Mouse (Mus musculus): ENCODE data around the gene Nprl2.
A peak's percentile ranks its signal among the peaks of the same experiment; 100 is the strongest.

Nprl2 gene

GRCm38 (mm10) chr9:107534408-107535202 is 7.4 kb upstream of the Nprl2 start:
- no peak for DNase-seq (ENCODE audit: low read depth, low spot score)

DNA sequence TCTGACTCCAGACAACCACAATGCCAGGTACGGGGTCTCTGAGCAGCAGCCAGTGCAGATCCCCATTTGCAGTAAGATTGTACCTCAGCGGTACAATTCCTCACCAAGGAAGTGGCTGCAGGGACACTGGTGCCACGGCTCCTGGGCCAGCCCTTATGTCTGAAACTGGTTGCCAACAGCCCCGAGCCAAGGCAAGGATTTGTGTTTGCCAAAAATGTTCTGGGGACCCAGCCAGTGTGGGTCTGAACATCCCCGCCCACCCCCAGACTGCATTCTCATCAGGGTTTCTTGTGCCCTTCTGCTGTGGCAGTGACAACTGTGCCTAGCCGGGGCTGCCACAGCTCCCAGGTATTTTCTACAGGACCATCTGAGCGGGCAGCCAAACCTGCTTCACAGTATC is 3.8 kb upstream of the Nprl2 start:
- no peak for DNase-seq (ENCODE audit: low read depth, low spot score)

DNA sequence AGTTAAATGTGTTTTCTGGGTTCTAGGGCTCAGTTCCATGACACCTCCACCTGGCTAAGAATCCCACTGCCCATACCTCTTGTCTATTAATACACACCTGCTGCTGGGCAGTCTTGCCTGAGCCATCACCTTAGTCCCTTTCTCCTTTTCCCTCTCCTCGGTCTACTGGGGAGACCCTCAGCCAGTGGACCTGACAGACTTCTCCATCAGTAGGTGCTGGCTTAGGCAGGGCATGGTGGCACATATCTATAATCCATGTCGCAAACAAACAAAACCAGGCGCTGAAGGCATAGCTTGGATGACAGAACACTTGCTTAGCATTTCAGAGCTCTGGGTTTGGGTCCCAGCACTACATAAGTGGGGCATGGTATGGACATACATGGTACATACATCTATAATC is 3.3 kb upstream of the Nprl2 start:
- DNase-seq (ENCODE audit: low read depth, low spot score) = no peak

DNA sequence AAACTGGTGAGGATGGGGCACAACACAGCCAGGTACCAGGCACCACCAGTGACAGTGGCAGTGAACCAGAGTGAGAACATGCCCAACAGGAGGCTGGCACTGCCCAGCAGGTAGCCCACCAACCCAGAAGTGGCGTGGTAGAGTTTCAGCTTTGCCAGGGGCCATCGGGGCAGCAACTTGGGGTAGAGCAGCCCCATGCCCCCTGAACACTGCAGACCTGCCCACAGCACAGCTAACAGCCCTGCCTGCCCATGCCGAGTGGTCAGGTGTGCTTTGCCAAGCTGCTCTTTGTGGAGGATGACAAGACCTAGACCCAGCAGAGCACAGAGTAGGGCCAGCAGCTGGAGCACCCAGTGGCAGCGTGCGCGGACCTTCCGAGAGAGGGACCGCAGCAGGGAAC is 2.1 kb upstream of the Nprl2 start:
- no peak for DNase-seq (ENCODE audit: low read depth, low spot score)

DNA sequence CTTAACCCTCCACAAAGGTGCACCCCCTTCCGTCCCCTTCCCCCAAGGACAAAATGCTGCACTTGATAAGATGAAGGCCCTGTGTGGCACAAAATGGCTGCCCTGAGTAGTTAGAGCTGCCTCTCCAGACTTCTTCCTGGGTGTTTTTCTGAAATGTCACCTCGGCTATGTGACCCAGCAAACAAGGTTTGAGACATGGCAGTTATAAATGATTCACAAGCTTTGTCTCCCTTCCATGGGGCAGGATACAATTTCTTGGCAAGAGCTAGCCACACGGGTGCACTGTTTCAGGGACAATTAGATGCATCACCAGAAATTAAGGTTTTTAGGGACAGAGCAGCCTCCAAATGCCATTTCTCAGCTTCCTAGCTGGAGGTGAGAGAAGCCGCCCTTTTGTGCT is 1.6 kb upstream of the Nprl2 start:
- no peak for DNase-seq (ENCODE audit: low read depth, low spot score)

DNA sequence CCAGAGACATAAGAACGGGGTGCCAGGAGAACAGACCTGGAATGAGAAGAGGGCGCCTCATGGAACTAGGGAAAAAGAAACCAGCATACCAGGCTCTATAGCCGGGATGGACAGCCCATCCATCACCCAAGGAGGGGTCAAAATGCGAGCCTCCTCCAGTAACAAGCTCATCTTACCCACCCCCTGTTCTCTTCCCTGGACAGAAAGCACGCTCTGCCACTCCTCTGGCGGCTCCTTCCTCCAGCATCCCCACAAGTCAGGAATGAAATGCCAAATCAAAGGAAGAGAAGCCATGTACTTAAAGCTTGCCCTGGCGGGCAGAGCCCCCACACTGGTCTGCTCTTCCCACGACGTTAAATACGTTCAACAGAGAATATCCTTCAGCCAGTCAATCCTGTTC is 1.0 kb upstream of the Nprl2 start:
- no peak for DNase-seq (ENCODE audit: low read depth, low spot score)

GRCm38 (mm10) chr9:107542352-107542686 is 293 bp downstream of the Nprl2 start:
- DNase-seq (ENCODE audit: low read depth, low spot score) = no peak

- DNase-seq (ENCODE audit: low read depth, low spot score) = peak; percentile 44
Measured at GRCm38 (mm10) chr9:107542721-107543120, 695 bp downstream of the Nprl2 start.

- no peak for DNase-seq (ENCODE audit: low read depth, low spot score)
Measured at GRCm38 (mm10) chr9:107543299-107543698, 1.3 kb downstream of the Nprl2 start.

DNA sequence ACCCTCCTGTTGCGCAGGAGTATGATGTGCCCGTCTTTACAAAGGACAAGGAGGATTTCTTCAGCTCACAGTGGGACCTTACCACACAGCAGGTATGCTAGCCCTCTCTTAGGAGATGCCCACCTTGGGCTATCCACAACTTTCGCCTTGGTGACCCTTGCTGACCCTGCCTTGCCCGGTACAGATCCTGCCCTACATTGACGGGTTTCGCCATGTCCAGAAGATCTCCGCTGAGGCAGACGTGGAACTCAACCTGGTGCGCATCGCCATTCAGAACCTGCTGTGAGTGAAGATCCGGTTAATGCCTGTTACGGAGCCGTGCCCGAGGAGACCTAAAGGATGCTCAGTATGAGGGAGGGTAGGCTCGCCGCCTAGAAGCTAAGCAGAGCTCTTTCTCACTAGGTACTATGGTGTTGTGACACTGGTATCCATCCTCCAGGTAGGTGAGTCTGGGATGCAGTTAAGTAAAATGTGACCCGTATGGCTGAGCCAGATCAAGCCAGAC is 2.2 kb downstream of the Nprl2 start:
- DNase-seq (ENCODE audit: low read depth, low spot score) = no peak

GRCm38 (mm10) chr9:107544729-107545128 is 2.7 kb downstream of the Nprl2 start:
- no peak for DNase-seq (ENCODE audit: low read depth, low spot score)

DNA sequence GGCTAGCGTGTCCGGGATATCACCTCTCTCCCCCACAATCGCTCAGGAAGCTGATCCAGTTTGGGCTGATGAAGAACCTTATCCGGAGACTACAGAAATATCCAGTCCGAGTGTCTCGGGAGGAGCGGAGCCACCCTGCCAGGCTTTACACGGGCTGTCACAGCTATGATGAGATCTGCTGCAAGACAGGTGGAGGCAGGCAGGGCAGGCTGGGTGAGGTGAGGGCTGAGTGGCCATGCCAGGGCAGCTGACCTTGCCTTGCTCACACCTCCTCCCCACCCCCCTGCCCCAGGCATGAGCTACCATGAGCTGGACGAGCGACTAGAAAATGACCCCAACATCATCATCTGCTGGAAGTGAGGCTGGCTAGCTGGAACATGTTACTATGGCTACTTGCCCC is 3.2 kb downstream of the Nprl2 start:
- no peak for DNase-seq (ENCODE audit: low read depth, low spot score)

DNA sequence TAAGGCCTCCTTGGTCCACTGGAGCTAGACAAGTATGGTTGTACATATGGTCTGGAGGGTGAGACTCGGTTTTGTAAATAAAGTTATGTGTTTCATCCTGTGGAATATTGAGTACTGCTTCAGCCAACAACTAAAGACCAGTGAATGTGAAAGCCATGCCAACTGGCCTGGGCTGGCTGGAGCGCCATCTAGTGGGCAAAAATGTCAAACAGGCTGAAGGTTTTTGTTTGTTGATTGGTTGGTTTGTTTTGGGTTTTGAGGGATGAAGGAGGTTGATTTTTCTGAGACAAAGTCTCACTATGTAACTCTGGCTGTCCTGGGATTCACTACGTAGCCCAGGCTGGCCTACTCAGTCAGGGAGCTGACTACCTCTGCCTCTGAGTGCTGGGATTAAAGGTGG is 3.6 kb downstream of the Nprl2 start:
- DNase-seq (ENCODE audit: low read depth, low spot score) = peak; percentile 71

DNA sequence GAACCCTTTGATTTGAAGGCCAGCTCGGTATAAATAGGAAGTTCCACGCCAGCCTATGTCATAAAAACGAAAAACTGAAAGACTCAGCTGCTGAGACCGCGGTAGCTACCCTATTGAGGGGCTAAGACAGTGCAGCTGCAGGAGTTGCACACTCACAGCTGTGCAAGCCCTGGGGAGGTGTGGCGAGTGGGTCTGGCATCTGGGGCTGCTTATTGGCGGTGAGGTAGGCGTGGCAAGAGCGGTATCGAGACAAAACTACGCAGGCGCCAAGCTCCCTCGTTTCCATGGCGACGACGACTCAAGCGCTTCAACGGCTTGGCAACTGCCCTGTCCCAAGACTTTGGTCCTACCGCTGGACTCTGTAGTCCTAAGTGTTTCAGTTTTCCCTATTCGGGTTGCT is 5.0 kb downstream of the Nprl2 start, which contains the start of gene Zmynd10:
Zmynd10 (plus strand) TSS at position 273 of the 400 bp plus-strand sequence.
- DNase-seq (ENCODE audit: low read depth, low spot score) = peak; percentile 87

GRCm38 (mm10) chr9:107547957-107548356 is 5.9 kb downstream of the Nprl2 start:
- DNase-seq (ENCODE audit: low read depth, low spot score) = no peak

GRCm38 (mm10) chr9:107548820-107549219 is 6.8 kb downstream of the Nprl2 start:
- DNase-seq (ENCODE audit: low read depth, low spot score) = no peak

GRCm38 (mm10) chr9:107549297-107550074 is 7.5 kb downstream of the Nprl2 start:
- no peak for DNase-seq (ENCODE audit: low read depth, low spot score)

GRCm38 (mm10) chr9:107550491-107551116 is 8.6 kb downstream of the Nprl2 start:
- DNase-seq (ENCODE audit: low read depth, low spot score) = peak; percentile 64

DNA sequence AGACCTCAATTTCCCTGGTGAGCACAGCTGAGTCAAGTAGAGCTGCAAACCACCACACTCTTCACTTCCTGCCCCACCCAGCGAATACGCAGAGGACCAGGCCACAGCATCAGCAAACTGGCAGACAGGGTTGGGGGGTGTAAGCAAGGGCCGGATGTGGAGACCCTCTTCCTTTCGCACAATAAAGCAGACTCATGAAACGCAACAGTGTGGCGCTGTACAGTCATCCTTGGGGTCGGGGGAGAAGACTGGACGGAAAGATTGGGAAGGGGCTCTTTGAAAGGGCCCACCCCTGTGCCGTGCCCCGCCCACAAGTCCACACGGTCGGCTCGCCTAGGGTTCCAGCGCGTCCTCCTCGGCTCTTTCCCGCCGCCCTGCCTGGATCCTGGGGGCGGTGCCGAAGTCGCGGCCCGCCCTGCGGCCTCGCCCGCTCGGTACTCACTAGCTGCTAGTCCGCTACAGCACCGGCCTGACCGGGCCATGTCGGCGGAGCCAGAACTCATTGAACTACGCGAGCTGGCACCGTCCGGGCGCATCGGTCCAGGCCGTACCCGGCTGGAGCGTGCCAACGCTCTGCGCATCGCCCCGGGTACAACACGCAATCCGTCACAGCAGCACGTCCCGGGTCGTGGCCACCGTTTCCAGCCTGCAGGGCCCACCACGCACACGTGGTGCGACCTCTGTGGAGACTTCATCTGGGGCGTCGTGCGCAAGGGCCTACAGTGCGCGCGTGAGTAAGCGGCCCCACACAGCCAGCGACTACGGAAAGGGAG is 9.3 kb downstream of the Nprl2 start, which contains the start of gene Rassf1:
Rassf1 (plus strand) TSS at position 439 of the 773 bp plus-strand sequence.
- no peak for DNase-seq (ENCODE audit: low read depth, low spot score)

DNA sequence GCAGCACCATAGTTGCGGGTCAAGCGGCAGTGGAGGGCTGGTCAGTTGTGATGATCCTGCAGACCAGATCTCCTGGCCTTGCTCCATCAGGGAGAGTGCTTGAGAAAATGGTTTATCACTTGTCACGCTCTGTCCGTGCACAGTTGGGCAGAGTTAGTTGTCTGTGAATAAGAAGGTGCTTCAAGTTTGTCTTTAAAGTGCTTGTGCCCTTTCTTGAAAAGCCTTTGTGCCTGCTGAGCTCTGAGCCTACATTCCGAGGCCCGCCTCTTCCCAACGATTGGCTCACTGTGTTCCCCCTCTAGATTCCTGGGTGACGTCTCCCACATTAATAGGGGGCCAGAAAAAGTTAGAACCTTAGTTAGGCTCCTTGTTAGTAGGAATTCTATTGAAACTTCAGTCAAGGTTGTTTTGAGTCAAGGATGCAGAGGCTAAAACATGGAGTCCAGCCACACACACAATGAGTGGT is 9.9 kb downstream of the Nprl2 start:
- no peak for DNase-seq (ENCODE audit: low read depth, low spot score)

GRCm38 (mm10) chr9:107552690-107553393 is 10.8 kb downstream of the Nprl2 start:
- no peak for DNase-seq (ENCODE audit: low read depth, low spot score)
